Mouse (Mus musculus): ENCODE results near the gene Crtac1.
A peak's percentile ranks its signal among the peaks of the same experiment; 100 is the strongest.

Gene Crtac1

DNA sequence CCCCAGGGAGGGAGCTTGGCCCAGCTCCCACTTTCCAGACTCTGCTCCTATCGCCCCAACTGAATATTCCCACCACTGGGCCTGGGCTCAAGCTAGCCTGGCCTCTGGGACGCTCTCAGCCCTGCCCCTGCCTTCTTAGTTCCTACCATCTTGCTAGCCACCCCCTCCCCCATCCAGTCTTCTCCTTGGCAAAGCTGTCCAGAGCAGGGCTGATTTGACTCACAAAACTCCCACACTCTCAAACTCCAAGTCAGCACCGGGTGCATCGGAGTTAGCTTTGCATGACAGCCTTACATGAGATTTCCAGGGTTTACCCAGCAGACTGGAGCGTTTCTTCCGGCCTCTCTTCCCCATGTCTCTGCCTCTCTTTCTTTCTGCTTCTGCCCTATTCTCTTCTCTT lies 138.4 kb downstream of the Crtac1 start:
- ATAC-seq (ENCODE audit: insufficient number of reproducible peaks, low FRiP score, low TSS enrichment) = no peak

DNA sequence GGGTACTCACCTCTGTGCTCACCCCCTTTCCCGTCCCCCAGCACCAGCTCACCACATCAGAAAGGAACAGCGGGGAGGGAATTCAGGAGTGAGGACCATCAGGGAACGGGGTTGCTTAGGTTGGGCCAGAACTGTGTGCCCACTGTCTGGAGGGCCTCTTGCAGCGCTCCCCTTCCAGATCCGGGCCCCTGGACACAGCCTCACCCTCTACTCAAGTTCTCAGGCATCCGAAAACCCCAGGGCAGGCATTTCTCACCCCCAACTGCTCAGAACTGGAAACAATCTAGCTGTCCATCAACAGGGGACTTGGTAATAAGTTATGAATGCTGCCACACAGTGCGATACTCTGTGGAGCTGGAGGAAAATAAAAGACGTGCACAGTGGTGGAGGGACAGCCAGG lies 139.5 kb downstream of the Crtac1 start:
- no peak for ATAC-seq (ENCODE audit: insufficient number of reproducible peaks, low FRiP score, low TSS enrichment)

DNA sequence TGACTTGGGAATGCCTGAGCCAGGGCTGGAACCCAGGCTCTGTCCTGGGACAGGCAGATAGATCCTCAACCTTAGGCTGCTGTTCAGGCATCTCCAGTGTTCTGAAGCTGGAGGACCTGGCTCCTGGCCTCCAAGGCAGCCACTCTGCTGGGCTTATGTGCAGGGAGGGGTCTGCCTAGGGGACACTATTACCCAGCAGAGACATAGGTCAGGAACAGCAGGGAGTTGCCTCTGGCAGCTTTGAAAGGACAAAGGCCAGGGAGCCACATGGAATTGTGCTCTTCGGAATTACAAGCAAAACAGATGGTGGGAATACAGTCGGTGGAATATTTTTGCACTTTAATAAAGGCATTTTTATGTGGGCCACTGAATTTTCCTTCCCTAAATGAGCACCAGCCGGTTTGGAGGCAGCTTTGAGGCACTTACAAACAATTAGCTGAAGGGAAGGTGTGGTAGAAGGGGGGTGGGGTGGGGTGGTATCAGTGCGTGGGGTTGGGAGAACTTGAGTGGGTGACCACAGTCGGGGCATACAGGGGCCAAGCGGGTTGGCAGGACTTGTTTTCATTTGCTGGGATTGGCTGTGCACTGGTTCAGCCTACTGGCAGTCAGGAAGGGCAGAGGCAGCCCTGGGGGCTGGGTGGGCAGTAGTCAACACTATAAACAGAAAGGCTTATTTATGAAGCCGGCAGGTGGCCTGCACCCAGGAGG lies 140.5 kb downstream of the Crtac1 start:
- no peak for ATAC-seq (ENCODE audit: insufficient number of reproducible peaks, low FRiP score, low TSS enrichment)

- no peak for ATAC-seq (ENCODE audit: insufficient number of reproducible peaks, low FRiP score, low TSS enrichment)
Measured at GRCm38 (mm10) chr19:42288361-42288760, 143.2 kb downstream of the Crtac1 start.

DNA sequence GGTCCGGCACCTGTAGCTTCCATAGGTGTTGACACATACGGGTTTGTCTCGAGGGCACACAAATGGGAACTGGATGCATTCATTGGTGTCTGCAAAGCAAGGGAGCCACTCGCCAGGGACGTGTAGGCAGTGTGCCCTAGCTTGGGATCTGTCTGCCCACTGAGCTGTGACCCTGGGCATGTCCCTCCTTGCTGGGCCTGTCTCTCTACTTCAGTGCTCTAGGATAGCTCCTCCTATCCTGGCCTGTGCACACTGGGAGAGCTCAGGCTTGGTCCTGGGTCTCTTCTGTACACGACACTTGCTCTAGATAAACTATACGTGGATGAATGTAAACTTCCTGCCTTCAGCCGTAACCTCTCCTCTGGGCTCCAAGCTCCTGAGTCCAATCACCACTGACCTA lies 147.4 kb downstream of the Crtac1 start:
- ATAC-seq (ENCODE audit: insufficient number of reproducible peaks, low FRiP score, low TSS enrichment) = no peak

- no peak for ATAC-seq (ENCODE audit: insufficient number of reproducible peaks, low FRiP score, low TSS enrichment)
Measured at GRCm38 (mm10) chr19:42279611-42280010, 152.0 kb downstream of the Crtac1 start.

GRCm38 (mm10) chr19:42278461-42278860 lies 153.1 kb downstream of the Crtac1 start:
- ATAC-seq (ENCODE audit: insufficient number of reproducible peaks, low FRiP score, low TSS enrichment) = no peak

GRCm38 (mm10) chr19:42277288-42277687 lies 154.3 kb downstream of the Crtac1 start:
- no peak for ATAC-seq (ENCODE audit: insufficient number of reproducible peaks, low FRiP score, low TSS enrichment)

GRCm38 (mm10) chr19:42272003-42272963 lies 159.3 kb downstream of the Crtac1 start:
- ATAC-seq (ENCODE audit: insufficient number of reproducible peaks, low FRiP score, low TSS enrichment) = peak; percentile 67

- no peak for ATAC-seq (ENCODE audit: insufficient number of reproducible peaks, low FRiP score, low TSS enrichment)
Measured at GRCm38 (mm10) chr19:42271182-42271581, 160.4 kb downstream of the Crtac1 start.

GRCm38 (mm10) chr19:42270119-42270518 lies 161.5 kb downstream of the Crtac1 start:
- ATAC-seq (ENCODE audit: insufficient number of reproducible peaks, low FRiP score, low TSS enrichment) = peak; percentile 57; the same call in 1 of the 2 replicates

DNA sequence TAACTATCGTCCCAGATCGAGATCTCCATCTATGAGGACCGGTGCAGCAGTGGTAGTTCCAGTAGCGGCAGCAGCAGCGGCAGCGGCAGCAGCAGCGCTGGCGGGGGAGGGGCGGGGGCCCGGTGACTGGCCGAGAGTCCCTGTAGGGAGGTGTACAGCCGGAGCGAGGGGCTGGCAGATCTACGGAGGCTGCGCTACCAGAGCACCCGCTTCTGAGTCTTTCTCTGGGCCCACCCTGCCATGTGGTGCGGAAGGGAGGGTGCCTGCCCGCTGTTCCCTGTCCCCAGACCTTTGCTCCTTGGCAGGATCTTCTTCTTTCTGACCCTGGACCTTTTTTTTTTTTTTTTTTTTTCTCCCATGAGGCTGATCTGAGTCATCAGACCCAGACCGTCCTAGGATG lies 163.2 kb downstream of the Crtac1 start:
- ATAC-seq (ENCODE audit: insufficient number of reproducible peaks, low FRiP score, low TSS enrichment) = no peak

DNA sequence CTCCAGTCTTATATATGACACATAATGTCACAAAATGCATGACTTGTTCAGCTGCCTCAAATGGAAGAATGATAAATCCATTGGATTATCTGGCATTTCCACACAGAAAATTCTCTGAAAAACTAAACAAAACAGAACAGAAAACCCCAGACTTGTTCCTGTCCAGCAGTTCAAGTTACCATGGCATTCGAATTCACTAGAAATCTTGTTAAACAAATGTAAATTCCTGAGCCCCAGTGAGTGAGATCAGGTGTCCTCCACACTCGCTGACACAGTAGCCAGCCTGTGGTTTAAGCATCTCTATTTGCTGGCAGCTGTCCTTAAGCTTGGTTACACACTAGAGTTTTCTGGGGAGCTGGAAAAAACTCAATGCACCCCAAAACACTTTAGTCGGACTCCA lies 168.1 kb downstream of the Crtac1 start:
- ATAC-seq (ENCODE audit: insufficient number of reproducible peaks, low FRiP score, low TSS enrichment) = no peak

GRCm38 (mm10) chr19:42260486-42260885 lies 171.1 kb downstream of the Crtac1 start:
- ATAC-seq (ENCODE audit: insufficient number of reproducible peaks, low FRiP score, low TSS enrichment) = no peak

GRCm38 (mm10) chr19:42258596-42258995 lies 173.0 kb downstream of the Crtac1 start:
- peak; percentile 23; the same call in 1 of the 2 replicates for ATAC-seq (ENCODE audit: insufficient number of reproducible peaks, low FRiP score, low TSS enrichment)

GRCm38 (mm10) chr19:42258031-42258430 lies 173.6 kb downstream of the Crtac1 start:
- ATAC-seq (ENCODE audit: insufficient number of reproducible peaks, low FRiP score, low TSS enrichment) = peak; percentile 76

DNA sequence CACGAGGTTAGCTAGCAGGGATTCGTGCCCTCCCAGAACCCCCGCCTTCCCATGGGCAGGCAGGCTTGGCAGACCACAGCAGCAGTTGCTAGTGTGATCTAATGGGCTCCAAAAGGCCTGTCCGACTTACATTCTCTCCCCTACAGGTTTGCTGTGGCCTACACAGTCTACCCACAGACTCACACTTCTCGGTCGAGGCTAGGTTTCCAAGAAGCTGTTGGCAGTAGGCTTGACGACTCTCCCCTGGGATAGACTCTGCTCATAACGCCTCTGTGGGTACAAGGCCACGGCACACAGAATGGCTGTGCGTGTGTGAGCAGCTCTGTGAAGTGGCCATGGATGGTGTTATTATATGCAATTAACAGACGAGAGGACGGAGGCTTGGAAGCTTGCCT lies 174.3 kb downstream of the Crtac1 start:
- ATAC-seq (ENCODE audit: insufficient number of reproducible peaks, low FRiP score, low TSS enrichment) = no peak

DNA sequence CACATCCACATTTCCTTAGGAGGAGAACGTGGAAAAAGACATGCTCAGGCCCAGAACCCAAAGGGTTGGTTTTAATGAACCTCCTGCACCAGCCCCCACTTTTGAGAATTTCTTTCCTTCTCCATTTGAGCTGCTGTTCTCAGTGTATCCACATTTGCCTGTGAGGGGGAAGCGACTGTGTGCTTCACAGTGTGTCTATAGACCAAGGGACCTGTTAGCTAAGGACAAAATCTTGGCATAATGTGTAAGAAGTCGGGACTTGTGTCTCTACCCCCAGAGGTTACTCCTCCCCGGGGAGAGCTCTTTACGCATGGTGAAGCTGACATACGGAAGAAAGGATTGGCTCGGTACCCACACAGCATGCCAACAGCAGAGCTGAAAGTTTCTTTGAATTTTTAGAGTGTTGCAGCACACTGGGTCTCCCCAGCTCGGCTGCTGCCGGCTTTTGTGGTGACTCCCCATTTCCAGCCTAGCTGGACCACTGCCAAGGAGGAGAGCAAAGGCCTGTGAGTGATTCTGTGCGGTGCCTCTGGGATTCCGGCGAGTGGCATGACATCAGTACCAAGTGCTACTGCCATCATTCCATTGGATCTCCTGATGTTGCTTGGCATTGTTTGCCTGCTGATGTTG lies 174.9 kb downstream of the Crtac1 start:
- no peak for ATAC-seq (ENCODE audit: insufficient number of reproducible peaks, low FRiP score, low TSS enrichment)

- peak; percentile 50 for ATAC-seq (ENCODE audit: insufficient number of reproducible peaks, low FRiP score, low TSS enrichment)
Measured at GRCm38 (mm10) chr19:42255784-42256610, 175.6 kb downstream of the Crtac1 start.

GRCm38 (mm10) chr19:42255438-42255783 lies 176.2 kb downstream of the Crtac1 start:
- ATAC-seq (ENCODE audit: insufficient number of reproducible peaks, low FRiP score, low TSS enrichment) = no peak
